Mouse (Mus musculus) kidney, postnatal 14 days (tissue): Measurements from ENCODE around the gene Zfp423.

ENCODE experiments used
- DNase-seq: peaks from one replicate; pipeline ENCODE4 v3.0.0; 2022; ENCODE audit warnings: mixed read lengths

Zfp423 gene

DNA sequence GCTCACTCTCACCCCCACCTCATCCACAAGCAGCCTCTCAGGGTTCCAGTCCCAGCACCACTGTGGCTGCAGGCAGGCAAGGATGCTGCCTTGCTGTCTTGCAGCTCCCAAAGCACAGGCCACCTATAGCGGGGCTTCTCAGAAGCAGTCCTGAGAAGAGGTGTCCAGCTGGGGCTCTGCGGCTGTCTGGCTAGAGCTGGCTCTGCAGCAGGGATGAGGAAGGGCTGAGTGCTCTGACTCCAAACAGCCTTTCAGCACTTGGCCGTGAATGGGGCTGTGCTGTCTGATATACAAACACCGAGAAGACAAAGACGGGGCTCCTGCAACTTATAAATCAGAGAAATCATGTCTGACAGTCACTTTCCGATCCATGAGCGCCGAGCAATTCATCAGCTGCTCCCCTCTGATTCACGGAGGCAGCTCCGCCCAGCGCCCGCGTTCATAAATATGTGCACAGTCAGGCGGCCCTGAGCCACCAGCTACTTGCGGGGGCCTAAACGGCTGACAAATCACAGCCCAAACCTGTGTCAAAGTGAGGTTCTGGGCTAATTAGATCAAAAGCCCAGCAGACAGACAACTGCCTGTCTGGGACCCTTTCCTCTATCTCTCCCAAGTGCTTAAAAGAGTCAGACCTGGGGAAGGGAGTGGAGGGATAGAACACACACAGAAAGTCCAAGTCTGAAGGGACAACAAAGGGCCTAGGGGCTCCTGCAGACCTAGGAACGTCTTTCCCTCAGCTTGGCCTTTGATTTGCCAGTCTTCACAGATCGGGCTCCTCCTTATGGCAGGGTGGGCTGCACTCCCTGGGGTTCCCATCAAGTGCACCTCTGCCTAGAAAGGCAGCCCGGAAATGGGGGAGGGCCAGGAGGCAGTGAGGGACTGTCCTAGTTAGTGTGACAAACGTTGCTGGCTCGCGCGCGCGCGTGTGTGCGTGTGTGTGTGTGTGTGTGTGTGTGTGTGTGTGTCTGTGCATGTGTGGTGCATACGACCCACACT is 269.0 kb downstream of the Zfp423 start:
- no peak for DNase-seq

DNA sequence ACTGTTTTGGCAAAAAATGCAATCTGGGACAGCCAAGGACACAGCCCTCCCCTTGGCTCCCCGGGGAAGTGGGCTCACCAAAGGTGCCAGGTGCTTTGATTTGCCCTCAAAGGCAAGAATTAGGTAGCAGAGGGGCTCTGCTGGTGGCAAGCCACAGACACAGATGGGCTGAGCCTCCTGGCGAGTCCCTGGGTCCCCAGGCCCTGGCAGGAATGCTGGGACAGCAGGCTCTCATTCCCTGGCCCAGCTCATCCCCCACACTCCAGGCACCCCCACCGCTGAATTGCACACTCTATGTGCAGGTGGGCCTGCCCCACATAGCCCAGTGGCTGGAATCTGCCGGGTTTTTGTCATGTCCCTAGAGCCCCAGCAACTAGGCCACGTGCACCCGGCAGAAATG is 270.2 kb downstream of the Zfp423 start:
- DNase-seq = no peak

DNA sequence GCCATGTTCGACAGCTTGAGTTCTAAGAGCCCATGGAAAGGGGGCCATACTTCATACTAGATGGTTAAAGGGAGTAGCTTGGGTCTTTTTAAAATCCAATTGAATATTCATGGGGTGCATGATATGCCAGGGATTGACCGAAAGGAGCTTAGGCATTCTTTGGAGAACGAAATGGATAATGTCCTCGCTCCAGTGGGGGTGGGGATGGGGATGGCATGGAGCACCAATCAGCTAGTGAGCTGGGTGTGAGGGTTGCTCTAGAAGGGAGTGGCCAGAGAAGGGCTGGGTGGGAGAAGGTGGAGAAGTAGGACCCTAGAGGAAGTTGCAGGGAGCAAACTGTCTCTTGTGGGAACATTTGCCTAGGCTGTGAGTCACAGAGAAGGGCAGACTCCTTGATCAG is 271.0 kb downstream of the Zfp423 start:
- no peak for DNase-seq

DNA sequence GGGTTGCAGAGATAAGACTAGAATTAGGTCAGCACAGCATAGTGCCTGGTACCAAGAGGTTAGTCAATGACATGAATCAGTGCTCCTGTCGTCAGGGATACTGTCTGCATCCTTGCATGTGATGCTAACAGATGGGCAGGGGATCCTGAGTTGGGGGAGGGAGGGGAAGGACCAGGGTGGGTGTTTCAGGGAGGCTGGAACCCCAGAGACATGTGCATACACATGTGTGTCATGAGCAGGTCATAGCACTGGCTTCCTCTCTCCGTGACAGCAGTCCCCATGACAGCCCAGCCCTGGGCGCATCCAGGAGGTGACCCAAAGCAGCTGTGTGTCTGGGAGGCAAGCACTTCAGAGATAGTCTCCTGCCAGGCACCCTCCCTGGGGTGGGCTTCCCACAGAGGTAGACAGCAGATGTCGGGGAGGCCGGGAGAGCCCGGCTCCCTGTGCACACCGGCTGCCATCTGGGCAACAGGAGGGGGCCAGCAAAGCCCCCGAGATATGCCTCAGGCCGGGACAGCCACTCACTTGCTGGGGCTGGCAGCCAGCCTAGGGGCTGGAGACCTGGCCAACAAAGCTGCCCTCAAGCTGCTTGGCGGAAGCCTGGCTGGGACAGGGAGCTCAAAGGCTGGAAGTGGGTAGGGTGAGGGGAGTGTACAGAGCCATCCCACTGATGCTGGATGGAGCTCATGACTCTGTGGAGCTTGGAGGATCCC is 272.3 kb downstream of the Zfp423 start:
- no peak for DNase-seq

DNA sequence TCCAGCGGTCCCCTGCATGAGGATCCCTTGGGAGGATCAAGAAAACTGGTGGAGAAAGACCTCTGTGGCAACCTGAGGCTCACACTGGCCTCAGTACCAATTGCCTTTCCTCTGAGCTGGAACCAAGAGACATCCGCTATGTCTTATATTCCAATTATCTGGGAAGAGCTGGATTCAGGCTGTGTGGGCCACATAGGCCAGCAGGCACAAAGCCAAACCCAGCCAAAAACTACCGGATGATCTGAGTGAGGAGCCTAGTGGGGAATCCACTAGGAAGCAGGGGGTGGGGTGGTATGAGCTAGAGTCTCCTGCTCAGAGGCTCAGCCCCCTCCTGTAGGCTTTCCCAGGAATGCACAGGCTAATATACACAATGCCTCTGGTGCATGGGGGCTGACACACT is 273.4 kb downstream of the Zfp423 start:
- no peak for DNase-seq

DNA sequence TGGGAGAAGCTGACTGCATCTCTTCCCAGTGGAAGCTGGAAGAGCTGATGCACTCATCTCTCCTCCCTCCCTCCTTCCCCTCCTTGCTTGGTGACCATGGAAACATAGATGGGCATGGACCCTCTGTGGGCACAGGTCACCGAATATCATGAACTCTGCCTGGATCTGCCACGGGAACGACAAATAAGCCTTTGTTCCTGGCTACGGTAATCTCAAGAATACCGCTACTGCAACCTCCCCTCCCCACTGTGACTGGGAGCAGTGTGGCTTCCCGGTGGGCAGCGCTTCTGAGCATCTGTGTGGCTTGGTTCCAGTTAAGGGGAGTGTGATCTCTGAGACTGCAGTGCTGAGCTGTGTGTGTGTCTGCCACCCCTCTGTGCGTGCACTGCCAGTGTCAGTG is 274.0 kb downstream of the Zfp423 start:
- no peak for DNase-seq

DNA sequence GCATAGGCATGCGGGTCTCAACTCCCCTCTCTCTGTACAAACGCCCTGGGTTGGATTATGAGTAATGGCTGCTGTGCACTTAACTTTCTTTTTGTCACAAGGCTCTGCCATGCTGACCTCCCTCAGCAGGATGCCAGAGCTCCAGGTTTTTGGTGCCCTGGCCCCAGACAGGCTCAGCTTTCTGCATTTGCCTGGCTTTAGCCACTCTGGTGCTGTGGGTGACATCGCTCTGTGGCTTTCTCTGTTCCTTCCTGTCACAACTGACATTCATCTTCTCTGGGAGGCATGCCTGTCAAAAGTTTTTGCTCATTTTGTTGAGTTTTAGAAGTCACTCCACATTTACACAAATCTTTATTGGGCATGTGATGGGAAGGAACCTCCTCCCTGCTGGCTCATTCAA is 277.3 kb downstream of the Zfp423 start:
- no peak for DNase-seq

DNA sequence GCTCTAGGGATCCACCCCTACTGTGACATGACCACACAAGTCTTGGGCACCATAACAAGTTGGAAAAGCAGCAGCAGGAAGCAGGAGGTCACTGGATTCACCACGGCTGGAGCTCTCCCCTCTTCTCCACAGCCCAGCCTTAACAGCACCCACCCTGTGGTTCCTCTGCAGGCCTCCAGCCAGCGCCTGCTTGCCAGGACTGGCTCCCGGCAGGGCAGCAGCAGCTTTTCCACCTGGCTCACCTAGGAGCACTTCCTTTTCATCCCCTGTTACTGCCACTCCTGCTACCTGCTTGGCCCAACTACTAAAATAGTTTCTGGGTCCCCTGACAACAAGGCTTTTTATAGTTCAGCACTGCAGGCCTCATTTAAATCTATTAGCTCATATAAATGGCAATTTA is 279.4 kb downstream of the Zfp423 start:
- DNase-seq = no peak

DNA sequence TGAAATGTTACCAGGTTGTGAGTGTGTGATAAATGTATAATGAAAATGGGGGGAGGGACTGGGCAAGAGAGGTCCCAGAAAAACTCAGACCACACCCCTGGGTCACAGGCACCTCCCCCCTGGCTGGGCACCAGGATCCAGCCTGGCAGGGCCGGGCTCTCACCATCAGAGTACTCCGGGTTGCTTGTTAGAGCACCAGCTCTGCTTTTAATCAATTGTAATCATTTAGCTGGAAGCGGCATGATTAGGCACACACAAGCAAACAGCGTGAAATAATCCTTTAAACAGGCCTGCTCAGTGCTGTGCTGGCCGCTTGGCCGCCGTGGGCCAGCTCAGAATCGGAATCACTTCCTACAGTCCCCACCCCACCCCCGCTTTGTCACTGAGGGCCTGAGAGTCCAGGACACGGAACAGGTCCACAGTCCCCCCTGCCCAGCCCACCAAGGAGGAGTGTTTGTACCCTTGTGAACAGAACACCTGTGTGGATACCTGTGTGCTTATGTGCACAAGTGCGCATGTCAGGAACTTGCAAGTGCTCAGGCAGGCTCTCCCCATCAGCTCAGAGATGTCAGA is 279.9 kb downstream of the Zfp423 start:
- no peak for DNase-seq

DNA sequence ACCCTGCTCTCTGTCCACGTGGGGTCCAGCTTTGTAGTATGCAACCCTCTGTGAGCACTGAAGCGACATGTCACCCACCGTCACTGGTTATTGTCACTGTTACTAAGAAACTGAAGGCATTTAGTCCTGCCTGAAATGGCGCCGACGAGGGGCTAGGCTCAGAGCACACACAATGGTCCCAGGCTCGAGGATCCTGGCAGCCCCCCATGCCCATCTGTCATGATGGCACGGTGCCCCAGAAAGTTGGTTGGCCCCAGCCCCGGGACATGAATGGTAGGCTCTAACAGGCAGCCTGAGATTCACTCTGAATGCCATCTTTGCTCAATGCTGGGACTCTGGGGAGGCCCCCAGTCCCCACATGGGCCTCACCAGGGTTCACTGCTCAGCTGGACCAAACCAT is 284.0 kb downstream of the Zfp423 start:
- DNase-seq = no peak

DNA sequence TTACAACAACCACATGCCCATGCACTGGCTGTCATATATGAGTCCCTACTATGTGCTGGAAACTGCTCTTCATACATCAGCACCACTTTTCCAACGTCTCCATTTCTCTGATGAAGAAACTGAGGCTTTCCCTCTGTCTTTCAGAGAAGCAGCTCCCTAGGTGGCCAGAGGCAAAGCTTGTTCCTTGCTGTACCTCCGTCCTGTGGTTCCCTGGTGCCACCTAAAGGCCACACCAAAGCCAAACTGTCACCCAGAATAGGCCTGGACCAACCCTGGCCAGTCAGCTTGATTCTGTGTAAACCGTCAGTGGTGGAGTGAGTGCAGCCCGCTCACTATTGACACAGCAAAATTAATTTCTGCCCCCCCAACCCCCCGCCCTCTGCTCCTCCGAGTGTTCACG is 285.2 kb downstream of the Zfp423 start:
- no peak for DNase-seq

DNA sequence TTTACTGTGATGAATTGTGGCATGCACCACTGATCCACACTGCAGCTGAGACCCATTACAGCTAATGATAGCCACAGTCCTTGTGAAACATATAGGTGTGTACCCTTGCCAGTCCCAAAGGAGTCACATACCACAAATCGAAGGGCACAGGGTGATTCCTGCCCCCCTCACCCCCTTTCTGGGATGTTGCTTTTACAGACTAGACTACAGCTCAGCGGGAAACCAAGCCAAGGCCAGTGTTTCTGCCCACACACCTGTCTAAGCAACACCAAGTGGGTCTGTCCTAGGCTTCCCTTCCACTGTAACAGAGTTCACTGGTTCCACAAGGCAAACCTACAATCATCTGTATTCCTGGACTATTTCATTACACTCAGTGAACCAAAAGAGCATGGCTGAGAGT is 287.2 kb downstream of the Zfp423 start:
- no peak for DNase-seq

DNA sequence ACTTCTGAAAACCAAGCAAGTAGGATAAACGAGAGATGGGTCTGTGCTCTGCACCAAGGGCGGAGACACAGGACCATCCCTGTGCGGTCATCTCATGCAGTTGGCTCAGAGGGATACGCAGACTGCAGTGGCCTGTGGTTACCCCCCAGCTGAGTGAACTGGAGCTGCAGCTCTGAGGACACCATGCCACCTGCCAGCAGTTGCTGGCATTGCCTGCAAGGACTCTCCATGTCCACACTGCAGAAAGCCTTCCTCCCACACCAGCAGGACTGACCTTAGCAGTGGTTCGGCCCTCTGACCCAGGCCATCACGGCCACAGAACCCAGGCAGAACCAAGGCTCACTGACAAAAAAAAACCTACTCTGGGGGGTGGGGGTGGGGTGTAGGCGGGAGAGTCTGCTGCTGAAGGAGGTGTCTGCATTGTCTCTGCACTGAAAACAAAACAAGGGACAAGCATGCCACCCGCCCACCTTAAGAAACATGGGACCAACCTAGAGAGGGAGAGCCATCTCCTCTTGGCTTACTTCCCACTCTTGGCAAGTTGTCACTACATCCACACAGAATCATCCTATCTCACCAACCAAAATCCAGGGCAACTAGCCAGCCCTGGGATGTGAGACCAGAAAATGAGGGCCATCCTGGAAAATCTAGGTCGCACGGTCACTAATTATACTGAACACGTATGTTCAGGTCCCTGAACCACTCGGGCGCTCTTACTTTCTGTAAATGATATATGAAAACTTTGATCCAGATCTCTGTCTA is 288.0 kb downstream of the Zfp423 start:
- DNase-seq = no peak

DNA sequence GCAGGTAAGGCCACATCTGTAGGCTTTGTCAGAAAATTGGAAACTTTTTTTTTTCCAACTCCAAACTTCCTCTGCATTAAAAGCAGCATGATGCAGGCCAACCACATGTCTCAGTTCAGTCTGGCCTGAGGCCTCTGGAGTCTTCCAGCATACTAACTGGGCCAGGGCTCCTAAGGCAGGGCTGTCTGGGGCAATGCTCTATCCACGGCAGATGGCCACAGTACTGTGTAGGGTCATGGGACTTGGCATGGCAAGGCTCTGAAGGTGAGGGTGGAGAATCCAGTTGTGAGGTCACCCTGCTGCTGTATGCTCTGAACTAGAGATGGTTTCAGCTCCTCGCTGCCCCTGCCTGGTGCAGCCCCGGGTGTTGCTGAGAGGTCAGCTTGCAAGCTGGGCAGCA is 289.2 kb downstream of the Zfp423 start:
- DNase-seq = no peak

DNA sequence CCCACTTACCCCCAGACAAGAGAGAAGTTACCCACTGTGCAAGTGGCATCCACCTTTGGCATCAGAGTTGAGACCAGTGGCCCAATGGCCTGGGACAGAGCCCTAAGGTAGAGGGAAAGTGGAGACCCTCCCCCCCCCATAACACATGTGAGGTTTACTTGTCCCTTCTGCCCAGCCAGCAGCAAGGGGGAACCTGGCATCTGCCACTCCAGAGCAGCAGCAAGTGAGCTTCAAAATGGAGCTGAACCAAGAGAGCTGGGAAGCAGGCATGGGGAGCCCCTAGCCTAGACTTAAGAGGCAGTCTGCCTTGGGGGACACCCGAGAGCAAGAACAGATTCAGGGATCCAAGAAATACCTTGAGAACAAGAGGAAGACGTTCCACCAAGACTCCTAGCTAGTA is 290.7 kb downstream of the Zfp423 start:
- DNase-seq = no peak

DNA sequence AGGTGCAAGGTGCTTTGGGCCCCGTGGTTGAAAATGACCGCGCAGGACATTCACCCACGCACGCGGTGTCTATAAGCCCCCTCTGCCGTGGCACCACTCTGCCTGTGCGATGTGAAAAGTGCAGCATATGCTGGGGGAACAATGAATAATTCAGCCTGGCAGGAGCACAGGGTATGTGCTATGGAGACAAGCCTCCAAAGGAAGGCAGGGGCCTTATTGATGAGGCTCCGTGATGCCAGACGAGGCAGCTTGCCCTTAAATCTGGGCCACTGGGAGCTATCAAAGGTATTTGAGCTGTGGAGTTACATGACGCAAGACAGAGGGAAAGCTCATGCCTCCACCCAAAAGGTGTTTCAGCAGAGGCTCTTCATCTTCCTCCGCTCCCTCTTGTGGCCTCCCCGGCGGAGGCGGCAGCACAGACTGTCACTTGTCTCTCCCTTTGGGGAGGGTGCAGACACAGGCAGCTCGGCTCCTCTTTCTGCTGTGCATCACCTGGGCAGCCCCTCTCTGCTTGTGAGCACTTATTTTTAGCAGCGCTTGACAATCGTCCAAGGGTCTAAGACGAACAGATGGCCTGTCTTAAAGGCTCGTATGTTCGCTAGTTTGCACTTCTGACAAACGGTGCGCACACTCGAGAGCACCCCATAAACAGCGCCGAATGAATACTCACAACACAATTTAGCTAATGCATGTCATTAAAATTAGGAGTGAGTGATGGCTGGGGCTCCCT is 291.3 kb downstream of the Zfp423 start:
- no peak for DNase-seq

DNA sequence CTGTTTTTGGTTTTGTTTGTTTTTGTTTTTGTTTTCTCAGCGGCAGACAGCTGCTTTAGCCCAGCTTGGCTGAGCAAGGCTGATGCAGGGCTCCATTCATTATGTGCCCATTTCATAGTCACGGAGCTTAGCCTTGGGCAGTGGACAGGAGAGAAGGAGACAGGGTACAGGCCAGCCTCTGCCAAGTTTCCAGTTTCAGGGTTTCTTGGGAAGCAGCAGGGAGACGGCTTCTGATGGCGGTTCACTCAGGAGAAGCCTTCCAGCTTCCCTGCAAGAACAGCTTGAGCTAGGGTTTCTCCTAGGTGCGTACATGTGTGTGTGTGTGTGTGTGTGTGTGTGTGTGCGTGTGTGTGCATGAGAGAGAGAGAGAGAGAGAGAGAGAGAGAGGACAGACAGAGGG is 292.1 kb downstream of the Zfp423 start:
- no peak for DNase-seq

DNA sequence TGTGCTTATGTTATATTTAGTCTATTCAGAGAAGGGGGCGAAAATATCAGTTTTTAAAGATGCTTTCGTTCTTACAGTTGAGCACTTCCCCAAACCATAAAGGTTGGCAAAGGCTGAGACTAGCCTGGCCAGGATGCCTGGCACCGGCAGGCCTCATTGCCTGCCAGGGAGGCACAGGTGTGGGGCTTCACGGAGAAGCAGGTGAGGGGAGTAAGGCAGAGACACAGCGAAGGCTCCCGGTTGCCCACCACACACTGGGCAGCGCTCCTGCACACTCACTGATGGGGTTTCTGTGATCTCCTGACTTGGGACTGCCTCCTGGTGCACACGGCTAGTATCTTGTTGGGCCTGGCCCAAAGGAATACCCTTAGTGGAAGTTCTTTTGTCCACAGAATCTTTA is 294.1 kb downstream of the Zfp423 start:
- DNase-seq = no peak

DNA sequence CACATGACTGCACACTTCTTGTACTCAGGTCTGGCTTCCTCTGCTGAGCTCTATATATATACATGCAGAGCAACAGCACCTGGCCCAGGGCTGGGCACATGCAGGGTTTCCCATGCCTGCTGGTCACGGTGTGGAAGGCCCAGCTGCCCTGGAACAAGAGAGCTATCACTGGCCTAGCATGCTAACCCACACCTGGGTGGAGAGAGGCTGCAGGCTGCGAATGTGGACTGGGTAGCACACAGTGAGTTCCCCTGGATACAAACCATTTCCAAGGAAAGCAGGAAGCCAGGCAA is 295.2 kb downstream of the Zfp423 start:
- no peak for DNase-seq

DNA sequence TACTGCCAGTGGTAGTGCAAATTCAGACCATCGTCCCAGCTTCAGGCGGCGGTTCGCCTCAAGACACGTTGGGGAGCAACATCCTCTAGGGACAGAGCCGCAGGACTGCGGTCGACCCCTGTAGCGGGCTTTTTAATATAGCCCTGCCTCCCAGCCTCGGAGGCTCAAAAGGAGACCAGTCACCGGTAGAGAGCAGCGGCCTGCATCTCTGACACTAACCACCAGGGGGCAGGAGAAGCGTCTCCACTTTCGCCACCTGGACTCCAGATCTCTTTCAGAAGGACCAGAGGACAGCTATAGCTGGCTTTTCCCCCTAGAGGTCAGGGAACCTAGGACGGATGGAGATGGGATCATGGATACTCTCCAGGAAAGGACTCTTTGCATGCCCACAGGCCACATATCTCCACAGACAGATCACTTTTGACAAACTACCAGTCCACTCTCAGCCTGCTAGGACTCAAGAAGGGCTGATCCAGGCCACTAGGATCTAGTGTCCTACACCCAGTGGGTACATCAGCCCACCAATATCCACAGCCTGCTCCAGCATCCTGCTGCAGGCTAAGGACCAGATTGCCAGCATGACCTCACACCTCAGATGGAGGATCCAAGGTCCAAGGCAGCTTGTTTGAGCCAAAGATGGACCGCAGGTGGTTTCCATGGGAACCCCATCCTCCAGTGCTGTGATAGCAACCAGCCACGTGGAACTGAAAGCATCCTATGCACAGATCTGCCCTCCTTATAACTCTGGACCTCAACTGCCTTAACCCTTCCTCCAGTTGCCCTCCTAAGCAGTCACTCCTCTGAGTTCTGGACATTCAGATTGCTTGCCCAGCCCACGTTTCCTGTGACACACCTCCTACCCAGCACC is 295.8 kb downstream of the Zfp423 start:
- DNase-seq = peak; percentile 81

DNA sequence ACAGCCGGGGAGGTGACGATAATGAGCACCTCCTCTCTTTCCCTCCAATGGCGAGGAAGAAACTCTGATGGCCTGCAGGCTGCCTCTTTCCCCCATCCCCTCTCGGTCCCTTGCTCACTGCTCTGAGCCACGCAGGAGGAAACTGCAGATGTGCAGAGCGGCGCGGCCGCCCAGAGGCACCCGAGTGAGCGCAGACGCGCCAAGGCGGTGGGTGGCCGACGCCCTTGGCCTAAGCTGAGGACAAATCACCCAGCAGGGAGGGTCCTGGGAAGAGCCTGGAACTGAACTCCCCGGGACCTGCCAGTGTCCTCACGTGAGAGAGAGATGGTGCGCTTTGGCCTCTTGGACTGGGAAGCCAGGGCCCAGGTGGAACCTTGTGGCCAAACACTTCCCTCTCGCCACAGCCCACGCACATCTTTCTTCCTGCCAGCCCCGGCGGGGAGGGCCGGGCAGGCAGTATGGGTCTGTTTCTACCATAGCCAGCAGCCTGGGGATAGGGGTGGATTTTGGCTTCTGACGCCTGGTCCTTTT is 296.5 kb downstream of the Zfp423 start:
- DNase-seq = peak; percentile 27
